Mouse (Mus musculus) lung, embryonic 14.5 days (tissue): ENCODE measurements around the gene 4933414I15Rik. TPM values are rescaled to one million over a fixed set of nuclear protein-coding genes. Genes with fewer than 3 reads are reported as not detected.

Experiments used
- ATAC-seq: fragments of 200-750 bp; cut with Nextera tagmentation; 2 replicates; pipeline ENCODE4 v1.8.0; 2017; ENCODE audit warnings: mild to moderate bottlenecking, moderate TSS enrichment, moderate library complexity; ENCODE audit not compliant: insufficient read depth
- DNase-seq: peaks from one replicate; pipeline ENCODE4 v3.0.0-alpha.2; 2015
- H3K27ac ChIP-seq: fragments of 300-500 bp; sonication (generic); 2 replicates; pipeline ENCODE4 v1.5.1; 2014; ENCODE audit warnings: low read depth, mild to moderate bottlenecking, moderate library complexity
- H3K27me3 ChIP-seq: fragments of 300-500 bp; sonication (generic); 2 replicates; pipeline ENCODE4 v1.6.1; 2014; ENCODE audit warnings: low read length, control low read depth; ENCODE audit not compliant: insufficient read depth
- H3K36me3 ChIP-seq: fragments of 300-500 bp; sonication (generic); 2 replicates; pipeline ENCODE4 v1.6.1; 2014; ENCODE audit warnings: control low read depth; ENCODE audit not compliant: insufficient read depth
- H3K4me1 ChIP-seq: fragments of 300-500 bp; sonication (generic); 2 replicates; pipeline ENCODE4 v1.6.1; 2014; ENCODE audit warnings: antibody characterized with exemption, control low read depth; ENCODE audit not compliant: insufficient read depth
- H3K4me2 ChIP-seq: fragments of 300-500 bp; sonication (generic); 2 replicates; pipeline ENCODE4 v1.6.1; 2014; ENCODE audit warnings: mild to moderate bottlenecking
- H3K4me3 ChIP-seq: fragments of 300-500 bp; sonication (generic); 2 replicates; pipeline ENCODE4 v1.5.1; 2014; ENCODE audit warnings: low read depth, low read length
- H3K9ac ChIP-seq: fragments of 300-500 bp; sonication (generic); 2 replicates; pipeline ENCODE4 v1.6.1; 2014
- H3K9me3 ChIP-seq: fragments of 300-500 bp; sonication (generic); 2 replicates; pipeline ENCODE4 v1.6.1; 2016; ENCODE audit warnings: low read depth, low read length, control low read depth
- CTCF ChIP-seq: IDR thresholded peaks from 2 replicates; pipeline ENCODE4 v1.5.1; 2016; ENCODE audit warnings: antibody characterized with exemption, low read depth
- whole genome bisulfite sequencing: fragments of 180-500 bp; shearing (Covaris S2); extraction: QIAGEN DNeasy Blood & Tissue Kit; methylation state at CpG from one replicate; pipeline ENCODE4 v1.1.7; 2014; 5-methylcytosine and 5-hydroxymethylcytosine counted together
- polyA plus RNA-seq: library from polyadenylated mRNA; unstranded; fragments of >200 nt; fragmentation: Nextera tagmentation; extraction: Ambion mirVana; gene quantifications from 2 replicates; pipeline ENCODE4 v1.2.1, GENCODE M21; 2014

4933414I15Rik gene
- polyA plus RNA-seq, 1 experiment from 2014 or later, result not detected

GRCm38 (mm10) chr11:50915671-50916320 lies 27.8 kb downstream of the 4933414I15Rik start, which contains the start of gene Zfp2:
TSS of gene Zfp2 (minus strand) at chr11:50916165.
- no peaks in the 10 kb centered on the region for H3K4me1 ChIP-seq
- no peaks in the 10 kb centered on the region for H3K27me3 ChIP-seq
- ATAC-seq (peak; percentile 99), DNase-seq (peak; percentile 97)
- peak; percentile 76 for TF ChIP-seq CTCF
- peak within 1 kb of the TSS; percentile 86 for H3K4me3 ChIP-seq
- H3K27ac ChIP-seq, result peak within 1 kb of the TSS; percentile 67
- peaks cover 11% of the 10 kb centered on the region; the same call in 1 of the 2 replicates for H3K36me3 ChIP-seq
- under 1% methylated on average over 47 of the region's 47 CpGs for WGBS
- peak within 1 kb of the TSS; percentile 59 for H3K4me2 ChIP-seq
- peak within 1 kb of the TSS; percentile 85 for H3K9ac ChIP-seq
- H3K9me3 ChIP-seq, result no peaks in the 10 kb centered on the region

- WGBS, result 90% methylated on average over 3 of the region's 3 CpGs
- H3K4me3 ChIP-seq, result no peak overlapping the region
- H3K27me3 ChIP-seq, result no peaks in the 10 kb centered on the region
- no peak overlapping the region for H3K9ac ChIP-seq
- DNase-seq (no peak), ATAC-seq (no peak)
- H3K9me3 ChIP-seq, result no peaks in the 10 kb centered on the region
- peaks cover 23% of the 10 kb centered on the region; the same call in 1 of the 2 replicates for H3K36me3 ChIP-seq
- no peak overlapping the region for H3K4me2 ChIP-seq
- no peak overlapping the region for H3K27ac ChIP-seq
- TF ChIP-seq CTCF, result no peak
- H3K4me1 ChIP-seq, result no peaks in the 10 kb centered on the region
These were observed 29.1 kb downstream of the 4933414I15Rik start for GRCm38 (mm10) chr11:50914461-50914860.

- no peaks in the 10 kb centered on the region for H3K27me3 ChIP-seq
- H3K9ac ChIP-seq, result no peak overlapping the region
- H3K4me1 ChIP-seq, result no peaks in the 10 kb centered on the region
- TF ChIP-seq CTCF, result no peak
- ATAC-seq, result no peak
- no peak for DNase-seq
- no peak overlapping the region for H3K27ac ChIP-seq
- H3K4me3 ChIP-seq, result no peak overlapping the region
- H3K36me3 ChIP-seq, result peaks cover 33% of the 10 kb centered on the region; the same call in 1 of the 2 replicates
- 83% methylated on average over 1 of the region's 1 CpGs for WGBS
- no peaks in the 10 kb centered on the region for H3K9me3 ChIP-seq
- H3K4me2 ChIP-seq, result no peak overlapping the region
These were observed 30.3 kb downstream of the 4933414I15Rik start for GRCm38 (mm10) chr11:50913301-50913700.

GRCm38 (mm10) chr11:50908136-50908535 lies 35.4 kb downstream of the 4933414I15Rik start:
- Histone ChIP-seq H3K4me1 (no peaks in the 10 kb centered on the region), H3K27me3 (no peaks in the 10 kb centered on the region), H3K36me3 (peaks cover 71% of the 10 kb centered on the region), H3K27ac (no peak overlapping the region), H3K4me3 (no peak overlapping the region), H3K9ac (no peak overlapping the region), H3K9me3 (peaks cover 13% of the 10 kb centered on the region), H3K4me2 (no peak overlapping the region)
- DNase-seq, result no peak
- ATAC-seq, result no peak
- WGBS, result 90% methylated on average over 5 of the region's 5 CpGs
- no peak for TF ChIP-seq CTCF

- H3K4me1 ChIP-seq, result no peaks in the 10 kb centered on the region
- peaks cover 53% of the 10 kb centered on the region for H3K9me3 ChIP-seq
- ATAC-seq, result no peak
- 60% methylated on average over 1 of the region's 1 CpGs for WGBS
- no peak overlapping the region for H3K27ac ChIP-seq
- no peak overlapping the region for H3K9ac ChIP-seq
- no peaks in the 10 kb centered on the region for H3K27me3 ChIP-seq
- H3K4me3 ChIP-seq, result no peak overlapping the region
- no peak for TF ChIP-seq CTCF
- peaks cover 24% of the 10 kb centered on the region for H3K36me3 ChIP-seq
- no peak for DNase-seq
- no peak overlapping the region for H3K4me2 ChIP-seq
These were observed 46.2 kb downstream of the 4933414I15Rik start for GRCm38 (mm10) chr11:50897359-50897758.

- 41% methylated on average over 2 of the region's 2 CpGs for WGBS
- DNase-seq (peak; percentile 39), ATAC-seq (no peak)
- Histone ChIP-seq H3K4me3 (no peak overlapping the region), H3K4me2 (no peak overlapping the region), H3K36me3 (no peaks in the 10 kb centered on the region), H3K27ac (no peak overlapping the region), H3K9ac (no peak overlapping the region), H3K4me1 (no peaks in the 10 kb centered on the region), H3K9me3 (peaks cover 6% of the 10 kb centered on the region), H3K27me3 (no peaks in the 10 kb centered on the region)
- TF ChIP-seq CTCF, result no peak
These were observed 51.1 kb downstream of the 4933414I15Rik start for GRCm38 (mm10) chr11:50892441-50892840.

Other genes with a start within 250 kb of the 4933414I15Rik start
- gene Zfp354c, start 116.0 kb downstream of the 4933414I15Rik start, polyA plus RNA-seq, result 34.1 and 34.2 TPM in 2 replicates
- 0.32 and 0.35 TPM in 2 replicates for gene Zfp879, start 102.2 kb downstream of the 4933414I15Rik start, polyA plus RNA-seq
- not detected in 2 replicates for gene Grm6, start 93.1 kb downstream of the 4933414I15Rik start, polyA plus RNA-seq
- 8.2 and 8.9 TPM in 2 replicates for gene Zfp454, start 56.1 kb downstream of the 4933414I15Rik start, polyA plus RNA-seq
- 13.1 and 14.7 TPM in 2 replicates for gene Zfp2, start 27.6 kb downstream of the 4933414I15Rik start, polyA plus RNA-seq
- 1.1 and 1.4 TPM in 2 replicates for gene Zfp354b, start 12.1 kb downstream of the 4933414I15Rik start, polyA plus RNA-seq
- gene Prop1, start 10.0 kb upstream of the 4933414I15Rik start, polyA plus RNA-seq, result not detected in 2 replicates
- not detected in 2 replicates for gene Olfr1378, start 22.8 kb upstream of the 4933414I15Rik start, polyA plus RNA-seq
- gene Olfr1377, start 38.2 kb upstream of the 4933414I15Rik start, polyA plus RNA-seq, result not detected in 2 replicates
- gene Olfr51, start 59.8 kb upstream of the 4933414I15Rik start, polyA plus RNA-seq, result not detected in 2 replicates
- not detected in 2 replicates for gene Olfr54, start 70.5 kb upstream of the 4933414I15Rik start, polyA plus RNA-seq
- not detected in 2 replicates for gene Olfr1375, start 104.3 kb upstream of the 4933414I15Rik start, polyA plus RNA-seq
- 7.8 and 8.4 TPM in 2 replicates for gene Zfp354a, start 115.5 kb upstream of the 4933414I15Rik start, polyA plus RNA-seq